Mouse (Mus musculus) thymus, adult 2 months (tissue): ENCODE data around the gene Bach2.

Source experiments
- CTCF ChIP-seq: fragments of 200-500 bp; IDR thresholded peaks from 2 replicates; pipeline ENCODE4 v1.5.1; 2012; ENCODE audit warnings: mild to moderate bottlenecking, control low read depth, low read length, moderate library complexity, borderline replicate concordance; ENCODE audit not compliant: control insufficient read depth, poor library complexity, insufficient read depth; ENCODE audit errors: extremely low read depth
- POLR2A ChIP-seq: fragments of 200-500 bp; IDR thresholded peaks from 2 replicates; pipeline ENCODE4 v1.6.1; 2012; ENCODE audit warnings: mild to moderate bottlenecking, low read length, control low read depth, moderate library complexity; ENCODE audit not compliant: control insufficient read depth, poor library complexity, insufficient read depth; ENCODE audit errors: extremely low read depth

GRCm38 (mm10) chr4:32491176-32491575, 252.6 kb downstream of the Bach2 start:
- no peak for TF ChIP-seq POLR2A
- TF ChIP-seq CTCF, result no peak
